Mouse (Mus musculus): ENCODE results near the gene Zfp652.
"Not testable (repeated sequence)": the region's sequence is repeated elsewhere in the genome, so short reads cannot be mapped to it uniquely, and the experiment has no call there.

Gene Zfp652

DNA sequence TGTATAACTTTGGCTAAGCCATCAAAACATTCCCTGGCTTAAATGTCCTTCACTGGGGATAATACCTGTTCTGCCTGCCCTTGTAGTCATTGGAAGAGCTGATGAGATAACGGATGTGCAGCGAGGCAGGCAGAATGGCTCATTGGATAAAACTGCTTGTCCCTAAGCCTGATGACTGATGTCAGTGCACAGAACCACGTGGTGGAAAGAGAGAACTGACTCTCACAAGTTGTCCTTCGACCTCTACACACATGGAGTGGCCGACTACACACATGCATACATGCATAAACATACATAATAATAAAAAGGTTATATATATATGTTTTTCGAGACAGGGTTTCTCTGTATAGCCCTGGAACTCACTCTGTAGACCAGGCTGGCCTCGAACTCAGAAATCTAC, 2.0 kb upstream of the Zfp652 start:
- DNase-seq (ENCODE audit: low read depth, low spot score): no peak

DNA sequence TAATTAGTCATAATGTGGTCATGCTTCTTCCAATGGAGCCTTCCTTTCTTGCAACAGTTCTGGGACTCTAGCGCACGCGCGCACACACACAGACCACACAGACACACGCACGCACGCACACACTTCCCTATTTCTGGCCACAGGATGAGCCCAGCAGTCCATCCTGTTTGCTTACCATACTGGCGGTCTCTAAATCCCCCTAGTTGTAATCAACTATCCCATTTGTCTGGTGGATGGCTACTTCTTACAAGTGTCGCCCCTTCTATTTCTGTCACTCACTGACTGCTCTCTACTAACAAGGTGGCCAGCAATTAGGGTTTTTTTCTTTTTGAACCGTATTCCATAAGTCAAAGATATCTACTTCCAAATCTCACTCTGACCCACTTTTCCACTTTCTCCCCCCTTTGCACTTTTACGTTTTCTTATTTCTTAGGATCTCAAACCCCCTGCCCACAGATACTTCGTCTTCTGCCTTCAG, 349 bp upstream of the Zfp652 start:
- DNase-seq (ENCODE audit: low read depth, low spot score): peak; percentile 49

DNA sequence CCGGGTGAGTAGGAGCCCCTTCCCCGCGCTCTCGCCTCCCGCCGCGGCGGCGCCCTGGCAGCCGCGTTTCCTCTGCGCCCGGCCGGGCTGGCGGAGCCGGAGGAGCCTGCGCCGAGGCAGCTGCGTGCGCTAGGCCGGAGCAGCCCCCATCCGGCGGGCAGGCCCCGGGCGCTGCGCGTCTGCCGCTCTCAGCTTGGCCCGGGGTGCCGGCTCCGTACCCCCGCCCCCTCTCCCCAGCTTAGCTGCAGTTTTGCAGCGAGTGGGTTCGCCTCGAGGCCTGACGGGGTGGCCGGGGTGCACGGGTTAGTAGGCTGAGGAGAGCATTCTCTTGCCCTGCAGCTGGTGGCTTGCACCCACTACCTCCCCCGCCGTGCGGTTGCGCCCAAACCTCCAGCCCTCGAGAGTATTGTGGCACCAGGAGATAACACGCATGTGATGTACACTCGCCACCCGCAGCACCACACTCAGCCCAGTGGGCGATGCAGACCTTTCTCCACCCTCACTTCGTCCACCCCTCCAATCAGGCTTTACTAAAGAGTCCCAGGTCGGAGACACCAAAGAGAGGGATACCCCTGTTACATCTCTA, 845 bp downstream of the Zfp652 start:
- DNase-seq (ENCODE audit: low read depth, low spot score): no peak

DNA sequence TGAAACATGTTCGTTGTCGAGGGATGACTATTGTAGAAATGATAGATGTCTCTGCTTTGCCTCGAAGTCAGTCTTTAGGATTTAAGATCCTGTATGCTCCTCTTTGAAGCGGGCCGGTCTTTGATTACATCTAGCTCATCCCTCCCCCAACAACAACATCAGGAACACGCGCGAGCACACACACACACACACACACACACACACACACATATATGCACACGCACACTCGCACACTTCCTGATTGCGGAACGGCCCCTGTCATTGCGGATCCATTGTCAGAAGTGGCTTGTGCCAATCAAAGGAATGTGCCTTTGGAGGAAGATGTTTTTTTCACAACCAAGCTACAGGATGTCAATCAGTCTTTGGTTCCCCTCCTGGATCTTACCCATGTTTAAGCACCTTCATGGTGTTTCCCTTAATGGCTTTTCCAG, 1.4 kb downstream of the Zfp652 start:
- no peak for DNase-seq (ENCODE audit: low read depth, low spot score)

DNA sequence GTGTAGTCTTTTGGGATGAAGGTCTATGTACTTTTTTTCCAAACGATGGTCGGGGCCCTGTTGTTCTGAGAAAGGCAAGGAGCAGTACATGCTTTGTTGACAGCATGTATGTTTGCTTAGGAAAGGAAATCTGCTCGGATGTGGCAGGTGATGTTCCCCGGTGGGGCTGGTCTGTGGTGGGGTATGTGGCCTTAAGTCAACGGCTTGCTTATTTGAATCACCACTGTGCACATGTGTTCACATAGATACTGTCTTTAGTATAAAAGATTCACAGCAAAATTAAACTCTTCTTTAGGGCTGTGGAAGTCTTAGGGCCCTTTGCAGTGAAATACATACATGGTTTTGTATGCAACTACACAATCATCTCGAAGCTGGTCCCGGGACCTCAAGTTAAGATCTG, 1.9 kb downstream of the Zfp652 start:
- no peak for DNase-seq (ENCODE audit: low read depth, low spot score)

DNA sequence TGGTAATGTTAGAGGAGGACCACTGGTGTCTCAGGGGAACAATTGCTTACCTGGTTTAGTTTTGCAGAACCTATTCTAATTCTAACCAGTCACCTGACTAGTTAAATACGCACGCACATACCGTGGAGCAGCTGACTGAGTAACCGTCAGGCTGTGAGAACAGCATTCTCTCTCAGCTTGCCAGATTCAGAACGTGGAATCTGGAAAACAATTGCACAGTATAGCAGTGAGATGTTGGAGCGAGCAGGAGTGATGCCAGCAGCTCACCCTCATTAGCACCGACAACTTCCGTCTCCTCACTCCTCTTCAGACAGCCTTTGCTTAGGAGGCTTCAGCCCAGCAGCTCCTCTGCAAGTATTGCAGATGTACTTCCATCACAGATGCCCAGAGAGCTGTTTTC, 3.7 kb downstream of the Zfp652 start:
- peak; percentile 33 for DNase-seq (ENCODE audit: low read depth, low spot score)

DNA sequence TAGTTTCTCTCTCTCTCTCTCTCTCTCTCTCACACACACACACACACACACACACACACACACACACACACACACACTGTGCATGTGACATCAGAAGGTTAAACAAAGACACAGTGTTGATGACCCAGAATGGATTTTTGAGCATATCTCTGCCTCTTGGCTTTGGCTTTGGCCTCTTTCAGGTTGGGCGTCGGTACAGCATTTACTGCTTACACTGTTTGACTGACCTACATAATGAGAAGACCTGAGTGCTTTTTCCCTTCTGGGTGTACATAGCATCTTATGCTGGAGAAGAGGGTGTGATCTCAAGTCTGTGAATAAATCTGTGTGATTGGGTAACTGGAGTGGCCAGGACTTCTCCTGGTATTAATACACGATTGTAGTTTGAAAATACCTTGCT, 6.9 kb downstream of the Zfp652 start:
- DNase-seq (ENCODE audit: low read depth, low spot score): no peak

DNA sequence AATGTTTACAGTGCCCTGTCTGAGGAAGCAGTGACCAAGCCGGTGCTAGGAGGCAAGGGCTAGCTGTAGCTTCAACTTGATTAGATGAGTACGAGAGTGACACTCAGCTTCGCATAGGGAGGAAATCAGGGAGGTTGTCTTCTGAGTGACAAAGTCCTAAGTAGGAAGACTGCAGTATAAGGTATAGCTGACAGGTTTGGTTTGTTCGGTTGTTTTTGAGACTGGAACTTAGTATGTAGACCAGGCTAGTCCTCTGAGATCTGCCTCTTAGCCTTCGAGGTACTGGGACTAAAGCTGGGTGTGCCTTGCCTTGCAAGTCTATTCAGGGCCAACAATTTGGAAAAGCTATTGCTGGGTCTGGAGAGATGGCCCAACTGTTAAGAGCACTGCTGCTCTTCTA, 10.8 kb downstream of the Zfp652 start, which contains the start of gene B130006D01Rik:
TSS of gene B130006D01Rik (plus strand) at position 301 of the 400 bp plus-strand sequence.
- DNase-seq (ENCODE audit: low read depth, low spot score): no peak

DNA sequence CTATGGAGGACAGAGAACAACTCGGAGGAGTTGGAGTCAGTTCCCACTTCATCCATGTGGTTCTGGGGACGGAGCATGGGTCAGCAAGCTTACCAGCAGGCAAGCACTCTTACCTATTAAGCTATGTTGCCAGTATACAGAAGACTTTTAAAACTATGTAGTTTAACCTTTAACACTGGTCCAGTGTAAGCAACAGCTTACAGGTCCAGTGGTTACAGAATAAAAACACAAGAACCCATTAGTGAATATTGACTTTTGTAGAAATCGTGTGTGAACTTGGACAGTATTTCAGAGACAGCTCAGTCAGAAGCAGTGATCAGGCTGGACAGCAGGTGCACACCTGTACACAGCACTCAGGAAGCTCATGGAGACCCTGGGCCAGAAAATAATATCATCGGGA, 12.0 kb downstream of the Zfp652 start:
- DNase-seq (ENCODE audit: low read depth, low spot score): no peak

DNA sequence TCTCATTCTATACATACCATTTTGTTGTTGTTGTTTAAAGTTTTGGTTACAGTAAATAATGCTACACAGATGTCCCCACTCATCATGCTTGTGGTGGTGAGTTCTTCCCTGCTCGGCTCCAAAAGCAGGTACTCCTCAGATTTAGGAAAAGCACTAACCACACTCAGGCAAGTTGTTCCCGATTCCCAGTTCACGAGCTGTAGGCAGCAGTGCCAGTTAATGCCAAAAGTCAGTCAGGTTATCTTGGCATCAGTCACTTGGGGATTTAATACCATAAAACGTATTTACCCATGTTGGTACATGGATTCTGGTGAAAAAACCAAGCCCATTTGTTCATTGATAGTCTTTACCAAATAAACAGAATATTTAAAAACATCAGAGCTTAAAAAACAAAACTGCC, 13.7 kb downstream of the Zfp652 start:
- DNase-seq (ENCODE audit: low read depth, low spot score): no peak

DNA sequence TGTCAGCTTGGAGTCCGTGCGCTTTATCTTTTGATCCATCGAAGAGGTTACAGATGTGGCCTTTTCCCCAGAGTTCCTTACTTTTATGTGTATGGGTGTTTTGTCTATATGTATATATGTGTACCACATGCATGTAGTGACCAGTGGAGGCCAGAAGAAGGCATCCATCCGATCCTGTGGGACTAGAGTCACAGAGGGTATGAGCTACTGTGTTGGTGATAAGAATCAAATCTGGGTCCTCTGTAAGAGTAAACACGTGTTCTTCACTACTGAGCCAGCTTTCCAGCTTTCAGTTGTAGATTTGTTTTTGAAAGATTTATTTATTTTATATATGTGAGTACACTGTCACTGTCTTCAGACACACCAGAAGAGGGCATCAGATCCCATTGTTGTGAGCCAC, 15.5 kb downstream of the Zfp652 start:
- DNase-seq (ENCODE audit: low read depth, low spot score): no peak

DNA sequence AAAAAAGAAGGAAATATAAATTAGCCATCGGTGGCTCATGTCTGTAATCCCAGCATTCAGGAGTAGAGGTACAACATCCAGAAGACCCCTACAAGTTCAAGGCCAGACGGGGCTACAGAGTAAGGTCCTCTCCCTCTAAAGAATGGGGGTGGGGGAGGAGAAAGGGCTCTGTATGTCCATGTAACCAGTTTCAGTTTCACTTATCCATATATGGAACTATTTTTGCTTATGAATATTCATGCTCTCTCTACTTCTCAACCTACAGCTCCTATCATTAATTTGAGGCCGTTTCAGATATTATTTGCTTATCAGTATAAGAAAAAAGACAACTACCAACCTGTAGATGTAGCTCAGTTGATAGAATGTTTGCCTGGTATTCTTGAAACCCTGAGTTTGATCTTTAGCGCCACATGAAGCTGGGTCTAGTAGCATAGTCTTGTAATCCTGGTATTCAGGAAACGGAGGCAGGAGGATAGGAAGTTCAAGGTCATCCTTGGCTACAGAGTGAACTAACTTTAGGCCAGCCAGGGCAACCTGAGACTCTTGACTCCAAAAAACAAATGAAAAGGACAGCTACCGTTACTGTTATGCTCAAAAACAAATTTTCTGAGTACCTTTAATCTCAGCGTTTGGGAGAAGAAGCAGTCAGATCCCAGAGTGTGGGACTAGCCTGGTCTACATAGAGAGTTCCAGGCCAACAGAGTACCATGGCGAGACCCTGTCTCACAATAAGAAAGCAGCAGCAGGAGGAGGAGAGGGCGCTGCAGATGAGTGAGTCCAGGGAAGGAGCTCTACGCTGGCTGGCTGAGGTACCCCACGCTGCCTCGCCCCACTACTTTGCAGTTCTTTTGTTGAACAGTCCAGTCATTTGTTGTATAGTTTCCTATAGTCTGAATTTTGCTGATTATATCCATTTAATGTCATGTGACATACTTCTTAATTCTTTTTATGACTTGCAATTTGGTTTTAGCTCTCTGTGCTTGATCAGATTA, 16.7 kb downstream of the Zfp652 start:
- no peak for DNase-seq (ENCODE audit: low read depth, low spot score)

DNA sequence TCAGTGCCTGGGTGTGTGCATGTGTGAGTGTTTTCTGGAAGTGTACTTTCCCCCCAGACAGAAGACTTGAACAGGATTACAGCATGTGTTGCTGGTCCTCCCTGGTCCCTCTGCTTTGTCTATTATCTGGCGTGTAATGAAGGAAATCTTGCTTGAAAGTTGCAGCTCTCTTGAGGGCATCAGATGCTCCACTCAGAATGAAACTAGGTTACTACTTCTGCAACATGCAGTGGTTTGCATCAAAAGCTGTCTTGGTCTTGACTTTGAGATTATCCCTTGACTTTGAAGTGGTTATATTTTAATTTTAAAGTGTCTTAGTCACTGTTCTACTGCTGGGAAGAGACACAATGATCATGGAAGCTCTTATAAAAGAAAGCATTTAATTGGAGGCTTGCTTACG, 22.0 kb downstream of the Zfp652 start:
- DNase-seq (ENCODE audit: low read depth, low spot score): no peak

DNA sequence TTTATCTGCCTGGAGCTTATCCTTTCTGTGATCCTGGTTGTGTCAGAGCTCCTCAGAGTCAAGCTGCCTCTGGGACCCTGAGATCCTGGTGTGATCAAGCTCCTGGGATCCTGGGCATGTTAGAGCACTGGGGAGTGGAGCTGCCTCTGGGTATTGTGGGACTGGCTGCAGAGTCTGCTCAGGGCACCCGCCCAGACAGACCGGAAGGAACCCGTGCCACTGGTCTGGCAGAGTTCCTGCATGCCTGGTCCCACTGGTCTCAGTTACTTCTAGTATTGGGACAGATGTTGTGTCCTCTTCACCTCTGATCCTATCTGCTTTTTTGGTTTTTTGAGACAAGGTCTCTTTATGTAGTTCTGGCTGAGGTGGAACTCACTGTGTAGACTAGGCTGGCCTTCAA, 25.3 kb downstream of the Zfp652 start:
- DNase-seq (ENCODE audit: low read depth, low spot score): no peak

DNA sequence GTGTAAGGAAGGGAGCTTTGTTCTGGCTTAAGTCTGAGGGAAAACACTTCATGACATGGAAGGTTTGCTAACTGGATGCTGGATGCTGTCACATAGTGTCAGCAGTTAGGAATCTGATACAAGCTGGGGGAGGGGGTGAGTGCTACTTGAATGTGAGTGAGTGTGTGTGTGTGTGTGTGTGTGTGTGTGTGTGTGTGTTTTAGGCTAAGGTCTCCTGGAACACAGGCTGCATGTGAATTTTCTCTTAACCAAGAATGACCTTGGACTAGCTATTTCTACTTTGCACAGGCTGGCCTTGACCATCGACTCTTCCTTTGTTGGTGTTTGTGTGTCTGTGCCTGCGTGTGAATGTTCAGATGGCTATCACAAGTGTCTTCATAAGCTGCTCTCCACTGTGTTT, 32.0 kb downstream of the Zfp652 start:
- no peak for DNase-seq (ENCODE audit: low read depth, low spot score)

DNA sequence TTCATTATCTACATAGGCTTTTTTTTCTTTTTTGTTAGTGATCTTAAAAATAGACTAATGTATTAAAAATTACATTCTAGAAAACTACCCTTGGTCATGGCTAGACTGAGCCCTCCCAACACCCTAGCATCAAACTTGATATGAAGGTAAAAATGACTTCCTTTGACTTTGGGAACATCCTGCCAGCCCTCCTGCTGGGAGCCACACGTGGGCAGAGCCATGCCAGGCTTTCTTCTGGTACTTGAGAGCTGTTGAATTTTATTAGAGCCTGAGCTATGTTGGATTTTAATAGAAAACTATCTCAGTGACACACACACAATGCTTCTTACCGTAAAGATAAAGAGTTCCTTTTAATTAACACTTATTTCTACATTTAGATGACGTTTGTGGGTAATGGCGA, 34.3 kb downstream of the Zfp652 start:
- DNase-seq (ENCODE audit: low read depth, low spot score): no peak

DNA sequence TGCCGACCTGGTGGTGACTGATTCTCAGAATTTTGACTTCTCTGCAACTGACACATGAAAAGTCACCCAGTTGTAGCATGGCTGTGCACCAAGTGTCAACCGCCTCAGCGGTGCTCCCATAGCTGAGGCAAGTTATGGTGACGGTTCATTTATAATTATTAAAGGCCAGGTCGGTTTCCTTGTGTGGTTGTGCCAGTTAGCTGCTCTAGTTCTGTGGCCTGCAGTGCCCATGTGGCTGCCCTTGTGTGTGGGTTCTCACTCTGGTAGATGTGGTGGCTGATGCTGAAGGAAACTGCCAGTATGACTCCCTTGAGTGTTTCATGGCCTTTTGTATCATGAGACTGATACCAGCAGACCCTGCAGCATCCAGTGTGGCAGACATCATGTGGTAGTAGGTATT, 35.9 kb downstream of the Zfp652 start:
- no peak for DNase-seq (ENCODE audit: low read depth, low spot score)

DNA sequence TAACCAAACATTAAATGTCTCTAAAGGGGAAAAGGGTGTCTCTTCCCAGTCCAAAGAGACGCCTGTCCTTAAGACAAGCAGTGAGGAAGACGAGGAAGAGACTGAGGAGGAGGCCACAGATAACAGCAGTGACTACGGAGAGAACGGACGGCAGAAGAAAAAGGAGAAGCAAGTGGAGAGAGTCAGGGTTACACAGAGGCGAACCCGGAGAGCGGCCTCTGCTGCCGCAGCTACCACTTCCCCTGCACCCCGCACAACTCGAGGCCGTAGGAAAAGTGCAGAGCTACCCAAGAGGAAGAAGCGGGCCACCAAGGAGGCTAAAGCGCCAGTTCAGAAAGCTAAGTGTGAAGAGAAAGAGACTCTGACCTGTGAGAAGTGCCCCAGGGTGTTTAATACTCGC, 37.1 kb downstream of the Zfp652 start:
- no peak for DNase-seq (ENCODE audit: low read depth, low spot score)

DNA sequence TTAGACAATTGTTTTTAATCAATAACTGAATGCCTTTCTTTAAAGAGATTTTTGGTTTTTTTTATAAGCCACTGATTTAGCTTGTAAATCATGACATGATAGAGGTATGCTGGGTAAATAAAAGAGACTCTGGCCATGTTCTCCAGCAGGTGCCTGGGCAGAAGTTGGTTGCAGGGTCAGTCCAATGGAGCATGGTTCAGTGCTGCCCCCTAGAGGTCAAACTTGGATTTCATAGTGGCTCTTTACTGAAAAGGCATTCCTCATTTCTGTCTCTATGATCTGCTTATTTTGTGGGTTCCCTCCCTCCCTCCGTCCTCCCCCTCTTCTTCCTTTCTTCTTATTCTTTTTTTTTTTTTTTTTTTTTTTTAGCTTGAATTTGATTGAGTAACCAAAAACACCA, 38.5 kb downstream of the Zfp652 start:
- no peak for DNase-seq (ENCODE audit: low read depth, low spot score)

DNA sequence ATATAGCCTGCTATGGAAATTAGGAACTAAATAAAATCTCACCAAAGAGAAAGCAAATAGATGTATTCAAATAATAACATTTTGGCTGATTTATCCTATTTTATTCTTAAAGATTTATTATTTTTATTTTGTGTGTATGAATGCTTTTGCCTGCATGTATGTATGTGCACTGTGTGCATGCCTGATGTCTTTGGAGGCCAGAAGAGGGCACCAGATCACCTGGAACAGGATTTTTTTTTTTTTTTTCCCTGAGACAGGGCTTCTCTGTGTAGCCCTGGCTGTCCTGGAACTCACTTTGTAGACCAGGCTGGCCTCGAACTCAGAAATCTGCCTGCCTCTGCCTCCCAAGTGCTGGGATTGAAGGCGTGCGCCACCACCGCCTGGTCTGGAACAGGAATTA, 42.7 kb downstream of the Zfp652 start:
- DNase-seq (ENCODE audit: low read depth, low spot score): not testable (repeated sequence)

DNA sequence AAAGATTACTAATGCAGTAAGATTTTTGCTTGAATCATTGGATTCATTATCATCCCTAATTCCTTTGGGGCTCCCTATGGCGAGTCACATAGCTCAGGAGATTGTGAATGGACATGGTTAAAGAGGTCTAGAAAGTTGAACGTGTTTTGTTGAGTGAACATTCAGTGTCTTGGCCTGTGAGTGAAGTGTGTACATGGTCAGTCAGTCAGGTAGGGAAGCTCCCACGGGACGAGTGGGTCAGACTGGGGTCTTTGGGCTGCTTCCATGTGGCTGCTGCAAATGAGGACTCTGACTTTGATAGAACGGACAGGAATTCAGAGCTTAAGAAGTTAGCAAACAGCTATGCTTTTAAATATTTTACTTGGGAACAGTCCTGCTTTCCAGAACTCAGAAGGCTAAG, 48.0 kb downstream of the Zfp652 start:
- DNase-seq (ENCODE audit: low read depth, low spot score): no peak

DNA sequence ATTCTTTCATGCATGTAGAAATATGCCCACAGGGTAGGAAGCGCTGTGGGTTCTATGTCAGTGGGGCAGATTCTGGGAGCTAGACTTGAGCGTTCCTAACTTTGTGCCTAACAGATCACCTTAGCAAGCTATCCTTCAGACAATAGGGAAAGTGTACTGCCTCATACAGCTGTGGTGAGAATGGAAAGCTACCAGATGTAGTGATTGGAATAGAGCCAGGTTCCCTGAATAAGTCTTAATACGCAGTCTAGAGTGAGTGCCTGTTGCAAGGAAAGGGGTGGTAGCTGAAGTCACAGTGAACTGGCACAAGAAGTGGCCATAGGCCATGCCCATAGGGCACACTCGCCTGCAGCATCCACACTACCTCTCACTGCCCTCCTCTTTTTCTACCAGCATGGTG, 50.5 kb downstream of the Zfp652 start:
- no peak for DNase-seq (ENCODE audit: low read depth, low spot score)

DNA sequence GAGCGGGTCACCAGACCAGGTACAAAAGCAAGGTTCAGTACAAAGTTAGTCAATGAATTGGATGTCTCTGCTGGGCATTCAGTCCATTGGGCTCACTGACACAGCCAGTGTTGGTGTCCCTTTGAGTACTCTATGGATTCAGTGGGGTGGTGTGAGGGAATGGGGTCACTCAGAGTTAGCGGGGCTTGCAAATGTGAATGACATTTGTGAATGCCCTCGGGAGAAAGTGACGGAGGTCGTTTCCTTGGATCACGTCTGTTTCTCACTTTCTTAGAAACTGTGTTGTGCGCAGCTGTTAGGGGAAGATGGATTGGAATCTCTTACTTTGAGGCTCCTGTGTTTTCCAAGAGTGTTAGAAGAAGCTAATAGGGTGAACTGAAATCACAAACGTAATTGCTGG, 52.3 kb downstream of the Zfp652 start:
- DNase-seq (ENCODE audit: low read depth, low spot score): no peak
